Mouse (Mus musculus) megakaryocyte, adult 5-6 weeks (primary cell): Measurements from ENCODE around the gene Mcrs1. TPM values are rescaled to one million over a fixed set of nuclear protein-coding genes. Genes with fewer than 3 reads are reported as not detected.
A peak's percentile ranks its signal among the peaks of the same experiment; 100 is the strongest.

Experiments
- ATAC-seq: 2 replicates; pipeline ENCODE4 v1.8.0; 2016; ENCODE audit warnings: mild to moderate bottlenecking, inconsistent platforms; ENCODE audit not compliant: poor library complexity, severe bottlenecking
- total RNA-seq, 2 experiments: library from RNA; stranded (forward) in 1 of 2; stranded (reverse) in 1 of 2; fragments of 153-499, 151-499 nt in 1 of 2; fragments of 221-1000, 200-1000 nt in 1 of 2; gene quantifications; 2 replicates each; pipeline versions ENCODE4 v1.2.3 to v1.2.4; 2015 to 2017

The Mcrs1 gene
- total RNA-seq, 2 experiments from 2014 or later, result 30.4 to 38.3 TPM

GRCm38 (mm10) chr15:99215741-99216463 is 35.9 kb downstream of the Mcrs1 start:
- ATAC-seq, result no peak

- peak; percentile 54; the same call in 1 of the 2 replicates for ATAC-seq
Measured at GRCm38 (mm10) chr15:99214941-99215340, 36.8 kb downstream of the Mcrs1 start.

GRCm38 (mm10) chr15:99213183-99213582 is 38.6 kb downstream of the Mcrs1 start:
- ATAC-seq, result no peak

- ATAC-seq, result no peak
Measured at GRCm38 (mm10) chr15:99205959-99206358, 45.8 kb downstream of the Mcrs1 start.

- no peak for ATAC-seq
Measured at GRCm38 (mm10) chr15:99198761-99199160, 53.0 kb downstream of the Mcrs1 start.

GRCm38 (mm10) chr15:99195043-99195442 is 56.7 kb downstream of the Mcrs1 start:
- no peak for ATAC-seq

GRCm38 (mm10) chr15:99194358-99194757 is 57.4 kb downstream of the Mcrs1 start:
- no peak for ATAC-seq

Other genes with a start within 250 kb of the Mcrs1 start
- 232 and 270 TPM in 2 replicates for gene Tuba1c, start 222.1 kb downstream of the Mcrs1 start, total RNA-seq (2015)
- 124 and 128 TPM in 2 replicates for gene Tuba1c, start 222.1 kb downstream of the Mcrs1 start, total RNA-seq (2017)
- gene Prph, start 196.8 kb downstream of the Mcrs1 start, total RNA-seq (2015), result not detected in 2 replicates
- gene Prph, start 196.8 kb downstream of the Mcrs1 start, total RNA-seq (2017), result not detected in 2 replicates
- 27.1 and 37.2 TPM in 2 replicates for gene Troap, start 177.4 kb downstream of the Mcrs1 start, total RNA-seq (2015)
- gene Troap, start 177.4 kb downstream of the Mcrs1 start, total RNA-seq (2017), result 27.9 and 28.3 TPM in 2 replicates
- gene C1ql4, start 164.1 kb downstream of the Mcrs1 start, total RNA-seq (2015), result not detected in 2 replicates
- not detected in 2 replicates for gene C1ql4, start 164.1 kb downstream of the Mcrs1 start, total RNA-seq (2017)
- gene Dnajc22, start 158.8 kb downstream of the Mcrs1 start, total RNA-seq (2015), result not detected in 2 replicates
- 0.11 TPM in 1 of 2 replicates, not detected in the other for gene Dnajc22, start 158.8 kb downstream of the Mcrs1 start, total RNA-seq (2017)
- not detected in 2 replicates for gene Spats2, start 126.0 kb downstream of the Mcrs1 start, total RNA-seq (2015)
- not detected in 2 replicates for gene Spats2, start 126.0 kb downstream of the Mcrs1 start, total RNA-seq (2017)
- not detected in 2 replicates for gene Kcnh3, start 27.1 kb downstream of the Mcrs1 start, total RNA-seq (2015)
- not detected in 2 replicates for gene Kcnh3, start 27.1 kb downstream of the Mcrs1 start, total RNA-seq (2017)
- 0.27 and 0.89 TPM in 2 replicates for gene Prpf40b, start 43.1 kb upstream of the Mcrs1 start, total RNA-seq (2015)
- gene Prpf40b, start 43.1 kb upstream of the Mcrs1 start, total RNA-seq (2017), result 0.12 and 1.1 TPM in 2 replicates
- not detected in 2 replicates for gene Fam186b, start 43.9 kb upstream of the Mcrs1 start, total RNA-seq (2015)
- gene Fam186b, start 43.9 kb upstream of the Mcrs1 start, total RNA-seq (2017), result not detected in 2 replicates
- gene Fmnl3, start 118.5 kb upstream of the Mcrs1 start, total RNA-seq (2015), result 7.9 and 10.1 TPM in 2 replicates
- 11.4 and 16.3 TPM in 2 replicates for gene Fmnl3, start 118.5 kb upstream of the Mcrs1 start, total RNA-seq (2017)
- gene Tmbim6, start 140.9 kb upstream of the Mcrs1 start, total RNA-seq (2015), result 410 and 456 TPM in 2 replicates
- gene Tmbim6, start 140.9 kb upstream of the Mcrs1 start, total RNA-seq (2017), result 187 and 196 TPM in 2 replicates
- gene Nckap5l, start 205.8 kb upstream of the Mcrs1 start, total RNA-seq (2015), result 0.84 and 4.0 TPM in 2 replicates
- 0.73 TPM in 1 of 2 replicates, not detected in the other for gene Nckap5l, start 205.8 kb upstream of the Mcrs1 start, total RNA-seq (2017)
- gene Bcdin3d, start 222.8 kb upstream of the Mcrs1 start, total RNA-seq (2015), result 8.2 and 9.8 TPM in 2 replicates
- gene Bcdin3d, start 222.8 kb upstream of the Mcrs1 start, total RNA-seq (2017), result 3.6 and 4.6 TPM in 2 replicates